ENCODE assay signal across 8 mouse cellular contexts in genomic region chr13:95618309-95618712, GRCm38 (mm10). TPM values are rescaled to one million over a fixed set of nuclear protein-coding genes. Genes with fewer than 3 reads are reported as not detected.
DNase-seq lines count a peak whose midpoint lies in the region; ATAC-seq and TF ChIP-seq lines count a peak whose summit lies in the region.

F2r (minus strand) TSS chr13:95618487.

- WGBS in heart, embryonic 13.5 days = under 1% methylated on average over 38 of the region's 42 CpGs
- under 1% methylated on average over 42 of the region's 42 CpGs for WGBS in kidney, postnatal 0 days
- under 1% methylated on average over 42 of the region's 42 CpGs for WGBS in liver, embryonic 14.5 days (ENCODE audit: insufficient replicate concordance)
- under 1% methylated on average over 42 of the region's 42 CpGs for WGBS in stomach, embryonic 14.5 days

- peaks cover 52% of the 10 kb centered on the region for H3K4me1 ChIP-seq in heart, embryonic 13.5 days
- 0 out of 2 replicates have a peak, but pooled peaks cover 3% of the 10 kb centered on the region for H3K4me1 ChIP-seq in kidney, postnatal 0 days (replicated peaks; ENCODE audit: insufficient read depth, low read length)
- H3K4me1 ChIP-seq in liver, embryonic 14.5 days (replicated peaks; ENCODE audit: control insufficient read depth in 2 of 2, insufficient read depth in 2 of 2, low read length in 1 of 2) = peaks cover 11 to 23% of the 10 kb centered on the region in 2 experiments
- peaks cover 10% of the 10 kb centered on the region for H3K4me1 ChIP-seq in stomach, embryonic 14.5 days (ENCODE audit: control insufficient read depth, insufficient read depth, low read length)

- no peaks in the 10 kb centered on the region for H3K27me3 ChIP-seq in heart, embryonic 13.5 days (replicated peaks)
- H3K27me3 ChIP-seq in kidney, postnatal 0 days (ENCODE audit: insufficient read depth, low read length) = no peaks in the 10 kb centered on the region
- no peaks in the 10 kb centered on the region for H3K27me3 ChIP-seq in liver, embryonic 14.5 days (ENCODE audit: control insufficient read depth, insufficient read depth, low read length)
- no peaks in the 10 kb centered on the region for H3K27me3 ChIP-seq in stomach, embryonic 14.5 days (ENCODE audit: control insufficient read depth, insufficient read depth, low read length)

- peak within 1 kb of the TSS; percentile 88 for H3K4me2 ChIP-seq in heart, embryonic 13.5 days
- H3K4me2 ChIP-seq in kidney, postnatal 0 days (ENCODE audit: low read length) = peak within 1 kb of the TSS; percentile 85
- peak within 1 kb of the TSS; percentile 95 for H3K4me2 ChIP-seq in liver, embryonic 14.5 days (ENCODE audit: low read depth)
- H3K4me2 ChIP-seq in stomach, embryonic 14.5 days (replicated peaks; ENCODE audit: low read depth, low read length) = peak within 1 kb of the TSS; percentile 82

- peak within 1 kb of the TSS; percentile 93 for H3K27ac ChIP-seq in heart, embryonic 13.5 days (replicated peaks)
- peak within 1 kb of the TSS; percentile 75 for H3K27ac ChIP-seq in kidney, postnatal 0 days
- H3K27ac ChIP-seq in liver, embryonic 14.5 days = peak within 1 kb of the TSS; percentile 80
- peak within 1 kb of the TSS; percentile 66 for H3K27ac ChIP-seq in stomach, embryonic 14.5 days (ENCODE audit: low read length)

- no peaks in the 10 kb centered on the region for H3K9me3 ChIP-seq in heart, embryonic 13.5 days
- no peaks in the 10 kb centered on the region for H3K9me3 ChIP-seq in kidney, postnatal 0 days (replicated peaks; ENCODE audit: low read length)
- H3K9me3 ChIP-seq in liver, embryonic 14.5 days (ENCODE audit: control insufficient read depth, low read length) = no peaks in the 10 kb centered on the region
- no peaks in the 10 kb centered on the region for H3K9me3 ChIP-seq in stomach, embryonic 14.5 days (ENCODE audit: control insufficient read depth, low read depth, low read length)

- H3K4me3 ChIP-seq in heart, embryonic 13.5 days = peak within 1 kb of the TSS; percentile 87
- H3K4me3 ChIP-seq in kidney, postnatal 0 days (replicated peaks; ENCODE audit: low read depth, low read length) = peak within 1 kb of the TSS; percentile 73
- peak within 1 kb of the TSS; percentile 95 to 98 for H3K4me3 ChIP-seq in liver, embryonic 14.5 days (ENCODE audit: insufficient read depth in 1 of 2, low read depth in 2 of 2, low read length in 2 of 2)
- H3K4me3 ChIP-seq in stomach, embryonic 14.5 days (ENCODE audit: low read depth, low read length) = peak within 1 kb of the TSS; percentile 82

- TF ChIP-seq CTCF in kidney, postnatal 0 days (IDR thresholded peaks at IDR 0.05; ENCODE audit: low read depth) = no peak
- no peak for TF ChIP-seq CTCF in liver, embryonic 14.5 days (IDR thresholded peaks at IDR 0.05; ENCODE audit: low read depth)

- DNase-seq in CD4-positive, CD25-positive, alpha-beta regulatory T cell, adult 2 months (ENCODE audit: low read depth, low spot score) = peak; percentile 89
- DNase-seq in brain, adult 2 months (ENCODE audit: low read depth, low spot score) = peak; percentile 38
- peak; percentile 95 for DNase-seq in kidney, postnatal 0 days (ENCODE audit: low spot score)
- DNase-seq in liver, embryonic 14.5 days (ENCODE audit: low read depth in 3 of 3, low spot score in 3 of 3) = peak; percentile 58 to 74 (median 65)
- peak; percentile 82 to 84 for DNase-seq in natural killer cell, adult 2 months (ENCODE audit: low spot score in 2 of 2)

- TF ChIP-seq EP300 in liver, embryonic 14.5 days (IDR thresholded peaks at IDR 0.05; ENCODE audit: low read depth) = no peak

- peak; percentile 58 for ATAC-seq in erythroid progenitor cell, adult 5-6 weeks (replicated peaks; ENCODE audit: low FRiP score, poor library complexity, severe bottlenecking)
- peak; percentile 87 for ATAC-seq in heart, embryonic 13.5 days (ENCODE audit: extremely low read depth, insufficient number of reproducible peaks, low FRiP score, low TSS enrichment)
- peak; percentile 91 for ATAC-seq in kidney, postnatal 0 days (replicated peaks; ENCODE audit: low FRiP score, low read depth)
- peak; percentile 91 for ATAC-seq in liver, embryonic 14.5 days (ENCODE audit: insufficient read depth)
- peak; percentile 91 for ATAC-seq in stomach, embryonic 14.5 days (ENCODE audit: insufficient number of reproducible peaks, insufficient read depth, low FRiP score, low read depth)

- H3K36me3 ChIP-seq in heart, embryonic 13.5 days = peaks cover 4% of the 10 kb centered on the region; the same call in 1 of the 2 replicates
- H3K36me3 ChIP-seq in kidney, postnatal 0 days (ENCODE audit: insufficient read depth, low read length) = no peaks in the 10 kb centered on the region
- peaks cover 6% of the 10 kb centered on the region for H3K36me3 ChIP-seq in liver, embryonic 14.5 days (replicated peaks; ENCODE audit: control insufficient read depth, insufficient read depth, low read depth)
- no peaks in the 10 kb centered on the region for H3K36me3 ChIP-seq in stomach, embryonic 14.5 days (ENCODE audit: control insufficient read depth, insufficient read depth, low read length)

- H3K9ac ChIP-seq in heart, embryonic 13.5 days = peak within 1 kb of the TSS; percentile 99
- peak within 1 kb of the TSS; percentile 81 for H3K9ac ChIP-seq in kidney, postnatal 0 days (ENCODE audit: low read depth, low read length)
- peak within 1 kb of the TSS; percentile 98 for H3K9ac ChIP-seq in liver, embryonic 14.5 days (replicated peaks)
- peak within 1 kb of the TSS; percentile 87 for H3K9ac ChIP-seq in stomach, embryonic 14.5 days (replicated peaks; ENCODE audit: low read depth, low read length)

RNA-seq across cellular contexts. Expression of gene F2r, which starts in this region (rescaled TPM):
- total RNA-seq in erythroid progenitor cell, adult 5-6 weeks (2015; ENCODE audit: low replicate concordance) = 0.84 and 1.8 TPM in 2 replicates
- 0.68 and 2.7 TPM in 2 replicates for total RNA-seq in erythroid progenitor cell, adult 5-6 weeks (2017; ENCODE audit: low replicate concordance)
- polyA plus RNA-seq in heart, embryonic 13.5 days (2015; fragmentation: Nextera tagmentation; extraction: Ambion mirVana) = 124 and 129 TPM in 2 replicates
- polyA plus RNA-seq in kidney, postnatal 0 days (2015; fragmentation: Nextera tagmentation; extraction: Ambion mirVana) = 85.6 and 104 TPM in 2 replicates
- 9.8 and 11.5 TPM in 2 replicates for polyA plus RNA-seq in liver, embryonic 14.5 days (2012; rRNA removed)
- polyA plus RNA-seq in liver, embryonic 14.5 days (2014; fragmentation: Nextera tagmentation; extraction: Ambion mirVana) = 25.7 and 30.4 TPM in 2 replicates
- polyA plus RNA-seq in stomach, embryonic 14.5 days (2014; fragmentation: Nextera tagmentation; extraction: Ambion mirVana) = 74.0 and 77.2 TPM in 2 replicates

Comparison
In these comparisons a context has a peak if more than half of its experiments do, and no peak if none do; other contexts are left out.
1. Peak in every context shown above with its lines: DNase-seq, ATAC-seq, H3K4me3 ChIP-seq and H3K27ac ChIP-seq.
2. DNase-seq: peak in every context shown above with its lines; median percentile 95 in kidney, postnatal 0 days; 89 in CD4-positive, CD25-positive, alpha-beta regulatory T cell, adult 2 months; 83 in natural killer cell, adult 2 months; 65 in liver, embryonic 14.5 days; 38 in brain, adult 2 months.